8 mouse cellular contexts compared by ENCODE assay signal in the genomic region with DNA sequence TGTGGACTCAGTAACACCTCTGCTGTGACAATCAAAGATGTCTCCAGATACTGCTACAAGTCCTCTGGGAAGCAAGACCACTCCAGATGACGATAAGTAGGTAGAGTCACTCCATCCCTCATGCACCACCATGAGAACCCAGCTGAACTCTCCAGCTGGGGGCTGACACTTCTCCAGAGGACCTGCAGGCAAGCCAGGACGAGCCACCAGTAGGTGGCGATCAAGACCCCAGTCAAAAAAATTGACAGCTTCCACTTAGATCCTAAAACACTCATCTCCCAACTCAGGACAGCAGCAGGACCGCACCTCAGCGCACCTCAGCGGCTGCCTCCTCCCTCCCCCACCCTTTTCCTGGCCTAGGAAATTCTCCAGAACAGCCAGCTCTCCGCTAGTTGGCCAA. TPM values are rescaled to one million over a fixed set of nuclear protein-coding genes. Genes with fewer than 3 reads are reported as not detected.
DNase-seq lines count a peak whose midpoint lies in the region; ATAC-seq and TF ChIP-seq lines count a peak whose summit lies in the region.

No protein-coding gene starts in this region.

- no peak overlapping the region for H3K27ac ChIP-seq in gastrocnemius, adult 2 months
- H3K27ac ChIP-seq in midbrain, embryonic 16.5 days (ENCODE audit: low read length) = no peak overlapping the region
- no peak overlapping the region for H3K27ac ChIP-seq in stomach, postnatal 0 days (replicated peaks)

- ATAC-seq in midbrain, embryonic 16.5 days = peak; percentile 73
- ATAC-seq in stomach, postnatal 0 days (ENCODE audit: low FRiP score, low TSS enrichment) = no peak

- H3K4me1 ChIP-seq in midbrain, embryonic 16.5 days (ENCODE audit: control insufficient read depth, insufficient read depth, low read length) = no peaks in the 10 kb centered on the region
- H3K4me1 ChIP-seq in stomach, postnatal 0 days (replicated peaks; ENCODE audit: control insufficient read depth, insufficient read depth) = no peaks in the 10 kb centered on the region

- H3K9ac ChIP-seq in midbrain, embryonic 16.5 days (ENCODE audit: low read depth, low read length) = no peak overlapping the region
- H3K9ac ChIP-seq in stomach, postnatal 0 days (ENCODE audit: low read length) = no peak overlapping the region

- intact Hi-C loops in gastrocnemius, adult 2 months (cut with DNase I) = loop anchor here (2.0 to 5.0 kb wide), 2 partner anchors 59 to 110 kb away; partner anchors contain the start of gene Stam2
- intact Hi-C loops in left cerebral cortex, postnatal 4 days (cut with DNase I) = loop anchor here (10.0 kb wide), 2 partner anchors 72 to 112 kb away; partner anchors contain the start of gene Stam2

- H3K27me3 ChIP-seq in midbrain, embryonic 16.5 days (ENCODE audit: control insufficient read depth, insufficient read depth, low read depth, low read length) = no peaks in the 10 kb centered on the region
- H3K27me3 ChIP-seq in stomach, postnatal 0 days (ENCODE audit: control insufficient read depth, insufficient read depth, low read length) = no peaks in the 10 kb centered on the region

- TF ChIP-seq CTCF in gastrocnemius, adult 2 months (IDR thresholded peaks at IDR 0.05) = peak; percentile 83
- peak; percentile 79 for TF ChIP-seq CTCF in stomach, postnatal 0 days (IDR thresholded peaks at IDR 0.05; ENCODE audit: low read depth)

- no peaks in the 10 kb centered on the region for H3K36me3 ChIP-seq in midbrain, embryonic 16.5 days (ENCODE audit: control insufficient read depth, insufficient read depth, low read length)
- no peaks in the 10 kb centered on the region for H3K36me3 ChIP-seq in stomach, postnatal 0 days (ENCODE audit: control insufficient read depth, insufficient read depth, low read length)

- H3K4me3 ChIP-seq in gastrocnemius, adult 2 months = no peak overlapping the region
- no peak overlapping the region for H3K4me3 ChIP-seq in midbrain, embryonic 16.5 days (ENCODE audit: low read depth, low read length)
- no peak overlapping the region for H3K4me3 ChIP-seq in stomach, postnatal 0 days (ENCODE audit: low read depth, low read length)

- H3K9me3 ChIP-seq in midbrain, embryonic 16.5 days (replicated peaks; ENCODE audit: control insufficient read depth, low read length, poor library complexity, severe bottlenecking) = no peaks in the 10 kb centered on the region
- H3K9me3 ChIP-seq in stomach, postnatal 0 days (ENCODE audit: control insufficient read depth, low read length) = no peaks in the 10 kb centered on the region

- DNase-seq in right cerebral cortex, adult 18-20 months = peak; percentile 71
- DNase-seq in right cerebral cortex, postnatal 25 days = no peak
- peak; percentile 74 for DNase-seq in cerebellum, adult 9-11 months
- peak; percentile 75 for DNase-seq in gastrocnemius, adult 2 months
- DNase-seq in kidney, adult 11 months = peak; percentile 41
- peak; percentile 80 for DNase-seq in left cerebral cortex, postnatal 4 days
- DNase-seq in stomach, postnatal 0 days (ENCODE audit: low spot score) = peak; percentile 59

- H3K4me2 ChIP-seq in midbrain, embryonic 16.5 days (ENCODE audit: low read length) = no peak overlapping the region
- H3K4me2 ChIP-seq in stomach, postnatal 0 days (replicated peaks; ENCODE audit: low read depth) = no peak overlapping the region

- no peak for TF ChIP-seq EP300 in stomach, postnatal 0 days (optimal IDR thresholded peaks at IDR 0.05)

- 4% methylated on average over 7 of the region's 7 CpGs for WGBS in midbrain, embryonic 16.5 days
- 8% methylated on average over 7 of the region's 7 CpGs for WGBS in stomach, postnatal 0 days

RNA-seq across cellular contexts. Expression of gene Cacnb4, which starts 43.8 kb away (rescaled TPM):
- total RNA-seq in gastrocnemius, adult 2 months (2021) = under 1 TPM; 0.20 to 0.31 TPM
- 10 to 100 TPM; 39.9 to 43.7 TPM for total RNA-seq in left cerebral cortex, postnatal 4 days (2021)
- 14.7 and 15.6 TPM in 2 replicates for polyA plus RNA-seq in midbrain, embryonic 16.5 days (2015; fragmentation: Nextera tagmentation; extraction: Ambion mirVana)
- 0.64 and 0.93 TPM in 2 replicates for polyA plus RNA-seq in stomach, postnatal 0 days (2015; fragmentation: Nextera tagmentation; extraction: Ambion mirVana)

Comparison
In these comparisons a context has a peak if more than half of its experiments do, and no peak if none do; other contexts are left out.
1. RNA of gene Cacnb4, which starts 43.8 kb away (total RNA-seq): 39.9 to 43.7 TPM in left cerebral cortex, postnatal 4 days; 0.20 to 0.31 TPM in gastrocnemius, adult 2 months; every median in the first group is over 10 times any median in the second.